Mouse (Mus musculus) limb, embryonic 10.5 days (tissue): ENCODE measurements around the gene Itga6. TPM values are rescaled to one million over a fixed set of nuclear protein-coding genes. Genes with fewer than 3 reads are reported as not detected.

Experiments used
- polyA plus RNA-seq: library from polyadenylated mRNA; unstranded; fragments of >200 nt; fragmentation: Nextera tagmentation; extraction: Ambion mirVana; gene quantifications from 2 replicates; pipeline ENCODE4 v1.2.1, GENCODE M21; 2016

The Itga6 gene
- polyA plus RNA-seq, 1 experiment from 2014 or later, result 22.3 TPM

Other genes with a start within 250 kb of the Itga6 start
- gene Dlx1, start 217.5 kb upstream of the Itga6 start, polyA plus RNA-seq, result 5.7 and 9.0 TPM in 2 replicates
- gene Dlx2, start 198.9 kb upstream of the Itga6 start, polyA plus RNA-seq, result 4.9 and 7.2 TPM in 2 replicates
- 45.4 and 46.8 TPM in 2 replicates for gene Pdk1, start 127.6 kb downstream of the Itga6 start, polyA plus RNA-seq
- 1.6 TPM in 2 replicates for gene Rapgef4, start 235.6 kb downstream of the Itga6 start, polyA plus RNA-seq